Mouse (Mus musculus) layer of hippocampus, postnatal 10 days (tissue): ENCODE data around the gene Ppp1r14b. TPM values are rescaled to one million over a fixed set of nuclear protein-coding genes. Genes with fewer than 3 reads are reported as not detected.
A peak's percentile ranks its signal among the peaks of the same experiment; 100 is the strongest.

Experiments
- DNase-seq, 2 experiments: peaks; one replicate each; pipeline ENCODE4 v3.0.0; 2021; ENCODE audit warnings: low spot score in 2 of 2
- long read RNA-seq: library from polyadenylated mRNA; stranded (forward); transcript quantifications from one replicate; pipeline ENCODE4 v2.0.0, GENCODE M21; 2023
- total RNA-seq, 2 experiments: library from RNA; stranded (reverse); gene quantifications; 2 replicates each; pipeline ENCODE4 v1.2.3; 2021

The Ppp1r14b gene
- total RNA-seq = 100 to 1,000 TPM; 126 to 139 TPM
- long read RNA-seq, transcript Ppp1r14b-201 (4 exons, 999 nt) = major isoform, 163 of 175 reads
- long read RNA-seq, transcript Ppp1r14b-202 (3 exons, 552 nt) = minor isoform, 5 of 175 reads
- long read RNA-seq, partial matches to known transcripts = 0 of 175 reads
- long read RNA-seq, other reads (novel, unspliced or antisense) = 2 of 175 reads

DNA sequence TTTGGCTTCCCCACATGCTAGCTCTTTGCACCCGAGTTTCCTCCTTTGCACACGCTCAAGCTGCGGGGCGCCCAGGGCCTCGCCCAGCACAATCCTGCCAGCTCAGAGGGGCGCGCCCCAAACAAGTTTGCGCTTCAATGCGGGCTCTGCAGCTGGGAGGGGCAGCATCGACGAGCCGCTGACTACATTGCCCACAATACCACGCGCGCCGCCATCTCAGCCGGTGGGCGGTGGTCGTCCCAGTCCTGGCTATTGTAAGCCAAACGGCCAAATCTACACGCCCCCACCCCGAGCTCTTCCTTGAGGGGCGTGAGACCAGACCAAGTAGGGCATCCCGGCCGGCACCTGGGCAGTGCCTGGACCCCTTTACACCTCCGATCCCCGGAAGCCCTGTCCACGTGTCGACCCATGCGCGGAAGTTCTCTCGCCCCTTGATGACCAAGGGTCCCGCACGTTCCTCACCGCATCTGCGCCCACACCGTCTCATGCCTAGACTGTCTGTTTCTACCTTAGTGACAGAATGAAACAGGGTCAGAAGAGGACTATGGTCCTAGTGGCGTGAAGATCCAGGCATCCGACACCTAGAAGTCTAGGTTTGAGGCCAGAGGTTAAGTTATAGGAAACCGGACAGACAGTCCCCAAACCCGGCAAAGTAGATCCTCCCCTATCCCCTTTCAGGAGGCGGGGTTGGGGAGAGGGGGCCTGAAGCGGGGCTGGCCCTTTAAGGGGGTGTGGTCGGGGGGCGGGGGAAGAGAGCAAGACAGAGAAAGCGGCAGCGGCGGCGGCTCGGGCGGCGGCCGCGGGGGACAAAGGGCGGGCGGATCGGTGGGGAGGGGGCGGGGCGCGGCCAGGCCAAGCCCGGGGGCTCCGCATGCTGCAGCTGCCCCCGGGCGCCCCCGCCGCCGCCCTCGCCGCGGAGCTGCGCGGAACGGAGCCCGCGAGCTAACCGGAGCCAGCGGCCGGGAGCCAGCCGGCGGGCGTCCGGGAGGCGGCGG lies at the start of gene Ppp1r14b:
TSS of gene Ppp1r14b (plus strand) at position 758 of the 995 bp plus-strand sequence.
- DNase-seq = peak; percentile 72 to 82

DNA sequence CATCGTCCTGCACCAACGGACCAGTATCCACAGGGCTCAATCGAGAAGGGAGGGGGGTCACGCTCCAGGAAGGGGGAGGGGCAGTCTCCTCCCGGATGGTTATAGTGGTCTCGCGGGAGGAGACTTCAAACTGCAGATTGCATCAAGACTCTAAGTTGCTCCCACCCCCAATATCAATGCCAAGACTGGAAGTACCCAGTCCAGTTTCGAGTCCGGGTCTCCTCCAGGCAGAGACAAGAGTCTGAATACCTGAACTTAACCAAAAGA lies 49.5 kb upstream of the Ppp1r14b start, which contains the start of gene Catsperz:
TSS of gene Catsperz (minus strand) at position 74 of the 267 bp plus-strand sequence.
- DNase-seq = no peak

DNA sequence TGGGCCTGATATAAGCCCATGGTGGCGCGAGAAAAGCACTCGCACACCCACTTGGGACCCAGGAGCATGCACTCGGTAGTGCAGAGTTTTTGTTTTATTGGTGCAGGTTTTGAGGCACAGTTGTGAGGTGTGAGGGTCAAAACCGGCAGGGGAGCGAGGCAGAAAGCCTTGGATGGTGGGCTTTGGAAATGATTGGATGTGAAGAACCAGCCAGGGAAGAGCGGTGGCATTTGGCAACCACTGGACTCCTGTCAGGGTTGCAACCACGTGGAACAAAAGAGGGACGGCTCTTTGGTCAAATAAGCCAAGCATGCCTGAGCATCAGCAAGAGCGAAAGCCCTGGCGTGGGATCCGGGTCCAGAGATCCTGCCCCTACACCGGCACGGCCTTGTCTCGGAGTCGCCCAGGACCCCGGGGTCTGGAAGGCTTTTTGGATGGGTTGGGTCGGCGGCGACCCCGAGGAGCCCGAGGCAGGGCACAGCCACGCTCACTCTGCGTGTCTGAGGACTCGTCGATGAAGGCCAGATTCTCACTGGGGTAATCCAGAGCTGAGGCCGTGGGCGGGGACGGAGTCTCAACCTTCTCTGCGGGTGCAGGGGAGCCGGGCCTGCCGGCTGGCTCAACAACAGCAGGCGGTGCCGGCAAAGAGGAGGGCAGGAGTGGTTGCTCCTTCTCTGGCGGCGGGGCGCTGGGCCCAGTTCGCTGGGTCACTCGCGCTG lies 49.0 kb upstream of the Ppp1r14b start:
- DNase-seq = no peak

DNA sequence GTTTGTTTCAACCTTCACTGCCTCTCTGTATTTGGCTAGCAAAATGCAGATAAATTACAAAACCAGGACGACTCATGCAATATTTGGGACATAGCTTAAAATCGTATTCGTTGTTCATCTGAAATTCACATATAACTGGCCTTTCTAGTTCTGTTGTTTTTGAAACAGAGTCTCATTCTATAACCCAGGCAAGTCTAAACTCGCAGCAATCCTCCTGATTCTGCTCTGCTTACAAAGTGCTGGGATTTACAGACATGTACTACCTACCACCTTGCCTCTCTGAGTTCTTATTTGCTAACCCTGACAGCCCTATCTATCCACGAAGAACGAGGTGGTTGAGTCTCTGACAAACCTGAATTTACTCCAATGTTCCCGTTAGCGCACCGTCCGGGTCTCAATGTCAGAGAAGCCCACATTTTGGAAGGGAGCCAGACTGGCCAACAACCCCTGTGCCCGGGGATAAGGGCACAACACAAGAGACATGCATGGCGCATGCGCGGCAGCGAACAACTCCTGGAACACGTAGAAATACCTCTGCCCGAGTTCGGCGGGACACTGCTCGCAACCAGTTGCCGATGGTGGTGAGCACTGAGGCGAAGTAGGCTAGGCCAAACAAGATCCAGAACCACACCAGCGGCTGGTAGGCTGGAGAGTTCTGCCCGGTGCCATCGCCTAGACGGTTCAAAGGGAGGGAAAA lies 48.1 kb upstream of the Ppp1r14b start:
- no peak for DNase-seq

DNA sequence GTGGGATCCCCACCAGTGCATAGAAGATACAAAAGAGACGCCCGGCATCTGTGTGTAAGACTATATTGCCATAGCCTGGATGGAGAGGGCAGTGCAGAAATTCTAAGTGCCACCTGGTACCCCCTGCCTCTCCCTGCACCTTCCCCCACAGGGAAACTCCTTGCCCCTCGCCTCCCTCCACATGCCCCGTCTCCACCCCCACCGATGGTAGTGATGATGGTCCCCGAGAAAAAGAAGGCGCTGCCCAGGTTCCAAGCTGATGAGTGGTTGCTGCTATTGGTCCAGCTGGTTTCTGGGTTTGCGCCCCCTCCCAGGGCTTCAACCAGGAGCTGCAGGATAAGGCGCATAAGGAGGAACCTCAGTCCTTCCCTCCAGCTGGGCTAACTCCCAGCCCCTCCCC lies 46.7 kb upstream of the Ppp1r14b start:
- no peak for DNase-seq

DNA sequence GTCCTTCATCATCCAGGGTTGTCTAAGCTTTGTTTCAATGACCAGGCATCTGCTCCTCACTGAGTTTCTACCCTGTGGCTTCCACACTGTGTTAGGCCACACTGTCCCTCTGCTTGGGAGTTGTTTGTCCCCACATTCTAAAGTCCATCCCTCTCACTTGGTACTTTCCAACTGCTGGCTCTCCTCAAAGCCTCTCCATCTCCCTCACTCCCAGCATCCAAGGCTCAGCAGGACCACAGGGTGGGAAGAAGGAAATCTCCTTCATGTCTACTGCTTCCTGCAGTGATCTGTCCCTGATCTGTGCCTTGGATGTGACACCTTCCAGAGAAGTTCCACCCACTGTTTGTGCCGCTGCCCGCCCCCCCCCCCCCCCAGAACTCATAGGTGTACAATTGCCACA lies 43.8 kb upstream of the Ppp1r14b start:
- no peak for DNase-seq

DNA sequence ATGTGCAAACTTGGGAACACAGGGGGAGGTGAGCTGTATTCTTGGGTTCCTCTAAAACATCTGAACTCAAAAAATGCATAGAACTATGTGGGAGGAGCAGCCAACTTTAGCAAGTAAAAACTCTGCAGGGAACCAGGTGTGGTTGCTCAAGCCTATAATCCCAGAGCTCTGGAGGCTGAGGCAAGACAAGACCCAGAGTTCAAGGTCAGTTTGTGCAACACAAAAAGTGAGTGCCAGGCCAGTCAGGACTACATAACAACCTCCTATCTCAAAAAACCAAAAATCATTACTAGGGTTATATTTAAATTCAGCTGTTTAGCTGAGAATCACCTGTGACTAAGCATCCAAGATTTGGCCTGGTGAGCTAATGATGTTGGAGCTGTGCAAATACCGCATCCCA lies 42.8 kb upstream of the Ppp1r14b start:
- no peak for DNase-seq

DNA sequence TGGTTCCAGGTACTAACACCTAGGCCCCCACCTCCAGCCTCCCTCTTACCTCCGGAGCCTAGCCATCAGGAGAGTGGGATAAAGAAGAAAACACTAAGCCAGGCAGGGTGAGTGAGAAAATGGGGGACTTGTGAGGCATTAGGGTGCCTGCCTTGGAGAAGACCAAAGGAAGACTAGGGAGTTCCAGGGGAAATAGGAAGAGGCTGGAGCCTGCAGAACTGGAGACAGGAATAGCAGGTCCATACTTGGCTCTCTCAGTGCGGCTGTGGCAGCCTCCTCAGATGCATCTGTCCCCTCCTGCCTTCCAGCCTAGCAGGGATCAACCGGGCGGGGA lies 41.7 kb upstream of the Ppp1r14b start:
- no peak for DNase-seq

DNA sequence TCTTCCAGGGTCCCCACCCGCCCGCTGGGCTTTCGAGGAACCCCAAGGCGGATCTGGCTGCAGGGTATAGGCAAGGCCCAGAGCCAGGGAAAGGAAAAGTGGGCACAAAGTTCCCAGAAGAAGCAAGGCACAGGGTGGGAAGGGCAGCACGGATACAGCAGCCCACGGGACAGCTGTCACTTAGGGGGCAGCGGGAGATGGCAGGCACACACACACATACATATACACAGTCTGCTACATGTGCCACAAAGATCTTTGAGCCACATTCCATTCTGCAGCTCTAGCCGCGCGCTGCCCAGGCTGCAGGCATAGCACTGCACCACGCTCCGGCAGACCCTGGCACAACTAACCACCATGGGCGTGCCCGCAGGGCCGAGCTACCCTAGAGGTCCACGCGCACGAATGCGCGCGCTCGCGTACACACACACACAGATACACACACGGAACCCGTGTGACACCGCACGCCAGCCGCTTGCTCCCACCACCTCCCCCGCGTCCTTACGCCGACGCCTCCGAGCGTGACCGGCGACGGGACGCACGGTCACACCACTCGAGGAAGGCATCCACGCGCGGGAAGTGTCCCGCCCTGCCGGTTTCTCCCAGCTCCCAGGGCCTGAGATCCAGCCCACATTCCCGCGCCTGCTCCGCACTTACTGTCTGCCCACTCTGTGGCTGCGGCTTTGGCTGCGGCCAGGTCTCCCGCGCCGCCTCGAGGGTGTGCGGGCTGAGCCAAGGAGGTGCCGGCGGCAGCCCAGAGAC lies 41.2 kb upstream of the Ppp1r14b start:
- no peak for DNase-seq

DNA sequence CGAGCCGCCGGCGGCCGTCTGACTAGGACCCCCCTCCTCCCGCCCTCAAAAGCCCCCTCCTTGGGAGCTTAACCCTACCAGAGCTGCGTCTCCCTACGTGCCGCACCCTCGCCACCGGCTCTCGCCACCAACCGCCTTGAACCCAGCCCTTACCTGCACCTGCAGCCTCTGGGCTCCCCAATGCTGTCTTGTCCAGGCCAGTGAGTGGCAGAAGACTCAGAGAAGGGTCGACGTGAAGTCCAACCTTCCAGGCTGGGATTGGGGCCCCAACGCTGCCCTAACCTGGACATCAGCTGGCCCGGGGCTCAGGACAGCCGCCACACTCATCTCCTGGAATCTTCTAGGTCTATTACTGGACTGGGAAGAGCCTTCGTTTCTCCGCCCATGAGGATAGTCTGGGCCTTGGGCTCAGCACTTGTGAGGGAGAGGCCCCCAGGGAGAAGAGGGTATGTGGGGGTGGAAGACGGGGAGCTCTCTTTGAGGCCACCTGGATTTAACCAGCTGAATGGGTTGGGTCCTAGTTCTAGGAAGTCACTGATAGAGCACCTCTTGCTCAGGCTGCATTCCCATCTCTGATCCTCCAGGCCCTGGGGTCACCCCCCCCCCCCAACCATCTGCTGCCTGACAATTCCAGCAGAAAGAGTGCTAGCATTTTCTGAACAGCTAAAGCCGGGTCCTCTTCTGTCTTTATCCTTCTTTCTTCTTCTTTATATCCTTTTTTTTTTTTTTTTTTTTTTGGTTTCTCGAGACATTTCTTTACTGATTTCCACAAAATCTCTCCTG lies 40.4 kb upstream of the Ppp1r14b start, which contains the start of gene Kcnk4:
TSS of gene Kcnk4 (minus strand) at position 321 of the 783 bp plus-strand sequence.
- no peak for DNase-seq

DNA sequence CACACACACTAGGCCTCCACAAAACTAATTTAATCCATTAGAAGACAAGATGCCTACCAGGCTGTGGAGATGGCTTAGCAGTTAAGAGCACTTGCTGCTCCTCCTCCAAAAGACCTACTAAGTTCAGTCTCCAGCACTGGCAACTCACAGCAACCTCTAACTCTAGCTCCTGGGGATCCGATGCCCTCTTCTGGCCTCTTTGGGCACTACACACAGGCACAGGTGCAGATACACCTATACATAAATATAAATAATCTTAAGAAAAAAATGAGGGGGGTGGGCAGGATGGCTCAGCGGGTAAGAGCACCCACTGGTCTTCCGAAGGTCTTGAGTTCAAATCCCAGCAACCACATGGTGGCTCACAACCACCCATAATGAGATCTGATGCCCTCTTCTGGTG lies 38.5 kb upstream of the Ppp1r14b start:
- DNase-seq = no peak

DNA sequence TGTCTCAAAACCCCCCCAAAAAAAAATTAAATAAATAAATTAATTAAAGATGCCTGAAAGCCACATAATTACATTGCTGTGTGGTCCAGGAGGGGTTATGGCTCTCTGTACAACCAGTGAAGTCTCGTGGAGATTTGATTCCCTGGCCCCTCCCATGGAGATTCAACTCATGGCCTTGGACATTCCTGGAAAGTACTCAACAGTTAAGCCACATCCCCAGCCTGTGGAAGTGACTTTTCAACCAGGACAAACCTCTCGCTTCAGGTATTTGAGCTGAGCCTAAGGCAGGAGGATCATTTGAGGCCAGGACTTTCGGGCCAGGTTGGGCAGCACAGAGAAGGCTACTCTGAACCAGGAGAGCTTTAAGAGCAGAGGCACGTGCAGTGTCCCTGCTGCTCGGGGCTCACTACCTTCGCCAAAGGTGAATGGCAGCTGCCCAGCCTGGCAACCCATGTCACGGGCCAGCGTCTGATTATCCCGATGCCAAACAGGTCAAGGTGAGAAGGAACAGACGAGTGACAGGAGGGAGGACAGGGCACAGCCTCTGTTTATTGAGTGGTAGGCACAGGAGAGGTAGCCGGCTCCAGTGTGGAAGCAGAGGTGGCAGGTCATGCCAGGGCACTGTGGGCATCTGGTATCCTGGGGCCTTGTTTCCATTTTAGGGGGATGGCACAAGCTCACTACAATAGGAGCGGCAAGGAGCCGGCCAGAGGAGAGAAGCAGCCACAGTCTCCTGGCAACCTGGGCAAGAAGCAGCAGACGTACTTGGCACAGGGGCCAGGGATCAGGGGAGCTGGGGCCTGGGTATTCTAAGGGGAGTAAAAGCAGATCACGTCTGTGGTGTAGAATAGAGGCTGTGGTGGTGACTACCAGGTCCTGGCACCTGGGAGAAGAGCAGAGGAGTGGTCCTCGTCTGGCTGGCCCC lies 37.0 kb upstream of the Ppp1r14b start:
- no peak for DNase-seq

DNA sequence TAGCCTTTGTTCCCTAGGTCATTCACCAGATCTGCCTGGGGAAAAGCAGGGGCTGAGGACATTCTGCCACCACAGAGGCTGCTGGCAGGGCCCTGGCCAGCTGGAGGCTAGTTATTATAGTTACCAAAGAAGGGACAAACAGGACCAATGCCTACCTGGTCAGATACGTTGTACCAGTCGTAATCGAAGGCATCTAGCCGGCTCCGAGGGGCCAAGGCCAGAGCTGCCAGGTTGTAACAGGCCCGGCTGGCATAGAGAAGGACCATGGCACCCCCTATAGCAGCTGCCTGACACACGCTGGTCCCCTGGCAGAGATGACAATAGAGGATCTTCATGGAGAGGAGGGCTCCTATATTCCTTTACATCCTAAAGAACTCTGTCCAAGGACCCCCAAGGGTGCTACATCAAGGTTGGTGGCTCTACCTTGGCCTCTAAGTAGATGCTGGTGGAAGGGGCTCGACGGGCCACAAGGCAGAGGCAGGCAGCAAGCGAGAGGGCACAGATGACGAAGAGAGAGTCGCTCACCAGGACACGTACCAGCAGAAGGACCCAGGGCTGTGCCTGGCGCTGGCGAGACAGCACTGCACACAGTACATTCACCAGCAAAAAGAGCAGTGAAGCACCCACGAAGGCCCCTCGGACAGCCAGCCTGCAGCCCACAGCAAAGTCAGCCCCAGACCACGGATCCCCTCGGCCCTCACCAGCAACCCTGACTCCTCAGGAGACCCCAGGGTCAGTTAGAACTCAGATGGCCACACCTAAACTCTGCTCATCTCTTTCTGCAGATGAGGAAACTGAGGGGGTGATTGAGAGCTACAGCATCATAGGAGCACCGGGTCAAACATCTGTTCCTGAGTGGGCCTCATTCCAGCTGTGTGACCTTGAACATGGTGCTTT lies 35.4 kb upstream of the Ppp1r14b start:
- DNase-seq = no peak

DNA sequence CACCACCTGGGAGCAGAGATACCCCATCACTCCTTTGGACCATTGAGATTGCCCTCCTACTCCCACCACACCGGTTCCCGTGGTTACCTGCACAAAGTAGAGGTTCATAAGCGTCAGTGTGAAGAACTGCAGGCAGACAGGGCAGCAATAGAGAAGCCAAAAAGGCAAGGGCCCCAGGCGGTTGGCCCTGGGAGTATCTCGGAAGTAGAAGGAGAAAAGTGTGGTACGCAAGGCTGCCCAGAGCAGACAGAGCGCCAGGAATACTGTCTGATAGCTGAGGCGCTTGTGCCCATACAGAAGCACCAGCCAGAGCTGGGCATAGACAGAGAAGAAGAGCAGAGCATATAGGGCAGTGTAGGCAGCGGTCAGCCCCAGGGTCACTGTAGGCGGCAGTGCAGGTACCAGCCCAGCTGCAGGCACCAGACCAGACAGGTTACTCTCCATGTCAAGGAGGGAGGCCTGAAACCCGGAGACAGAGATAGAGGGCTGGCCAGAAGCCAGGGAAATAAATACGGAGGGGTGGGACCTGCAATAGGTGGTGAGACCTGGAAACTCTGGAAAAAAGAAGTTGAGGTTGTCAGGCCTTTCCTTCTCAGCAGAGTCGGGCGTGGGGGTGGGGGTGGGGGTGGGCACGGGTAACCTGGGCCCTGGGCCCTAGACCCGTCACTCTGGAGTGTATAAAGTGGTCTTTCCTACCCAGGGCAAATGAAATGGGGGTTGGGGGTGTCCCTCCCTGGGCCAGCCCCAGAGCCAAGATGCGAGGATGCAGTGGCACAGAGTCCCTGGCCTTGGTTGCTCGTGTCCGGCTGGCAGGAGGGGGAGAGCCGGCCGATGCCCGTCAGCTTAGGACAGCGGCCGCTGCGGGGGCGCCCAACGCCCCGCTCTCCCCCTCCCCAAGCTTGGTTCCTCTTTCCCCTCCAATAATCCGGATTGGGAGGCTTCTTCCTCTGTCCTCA lies 34.1 kb upstream of the Ppp1r14b start:
- no peak for DNase-seq

DNA sequence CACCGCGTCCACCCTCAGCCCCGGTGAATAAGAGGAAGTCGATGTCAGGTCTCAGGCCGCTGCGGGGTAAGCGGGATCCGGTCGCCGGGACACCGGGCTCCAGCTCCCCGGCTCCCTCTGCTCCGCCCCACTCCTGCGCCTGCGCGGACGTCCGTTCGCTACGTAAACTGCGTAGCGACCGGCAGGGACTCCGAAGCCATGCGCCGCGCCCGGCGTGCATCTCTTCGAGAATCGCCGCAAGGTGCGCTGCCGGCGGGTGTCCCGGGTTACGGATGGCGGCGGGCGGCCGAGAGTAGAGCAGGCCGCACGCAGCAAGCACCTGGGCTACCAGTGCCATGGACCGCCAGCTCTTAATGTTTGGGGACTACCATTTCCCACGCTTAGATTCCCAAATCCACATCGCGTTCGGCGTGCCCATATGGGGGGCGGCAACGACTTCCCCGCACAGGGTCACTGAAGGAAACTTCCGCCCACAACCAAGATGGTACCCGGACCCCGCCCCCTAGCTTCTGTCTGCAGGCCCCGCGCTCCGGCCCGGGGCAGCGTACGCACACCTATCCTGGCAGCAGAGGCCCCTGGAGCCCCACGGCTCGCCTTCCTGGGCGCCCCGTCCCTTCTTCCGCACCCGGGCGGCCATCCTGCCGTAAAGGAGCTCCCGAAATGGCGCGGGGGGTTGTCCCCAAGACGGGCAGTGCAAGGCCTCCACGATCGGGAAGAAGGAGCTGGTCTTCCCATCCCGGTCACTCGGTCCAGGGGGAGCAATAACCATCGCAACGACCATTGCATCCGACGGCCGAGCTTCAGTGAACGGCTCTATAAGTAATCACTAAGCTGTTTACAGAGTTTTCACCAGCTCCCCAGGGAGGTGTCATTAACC lies 33.2 kb upstream of the Ppp1r14b start, which contains the start of gene Bad:
TSS of gene Bad (plus strand) at position 490 of the 877 bp plus-strand sequence.
- DNase-seq = peak; percentile 97 to 98
